Mouse (Mus musculus) brain, embryonic 14.5 days (tissue): ENCODE results near the gene Gm49368.

Experiments
- CTCF ChIP-seq: fragments of 200-500 bp; IDR thresholded peaks from 2 replicates; pipeline ENCODE4 v1.5.1; 2012; ENCODE audit warnings: inconsistent platforms, mild to moderate bottlenecking, moderate library complexity, borderline replicate concordance; ENCODE audit not compliant: insufficient read depth, insufficient read length; ENCODE audit errors: extremely low read depth
- POLR2A ChIP-seq: fragments of 200-500 bp; IDR thresholded peaks from 2 replicates; pipeline ENCODE4 v1.6.1; 2012; ENCODE audit warnings: mild to moderate bottlenecking, inconsistent platforms, borderline replicate concordance; ENCODE audit not compliant: poor library complexity, insufficient read depth, insufficient read length, severe bottlenecking; ENCODE audit errors: extremely low read depth

- TF ChIP-seq CTCF (no peak), POLR2A (no peak)
Observed at GRCm38 (mm10) chr7:128136927-128137326, 74.4 kb downstream of the Gm49368 start.
